15 mouse cellular contexts compared by ENCODE assay signal in the genomic region with DNA sequence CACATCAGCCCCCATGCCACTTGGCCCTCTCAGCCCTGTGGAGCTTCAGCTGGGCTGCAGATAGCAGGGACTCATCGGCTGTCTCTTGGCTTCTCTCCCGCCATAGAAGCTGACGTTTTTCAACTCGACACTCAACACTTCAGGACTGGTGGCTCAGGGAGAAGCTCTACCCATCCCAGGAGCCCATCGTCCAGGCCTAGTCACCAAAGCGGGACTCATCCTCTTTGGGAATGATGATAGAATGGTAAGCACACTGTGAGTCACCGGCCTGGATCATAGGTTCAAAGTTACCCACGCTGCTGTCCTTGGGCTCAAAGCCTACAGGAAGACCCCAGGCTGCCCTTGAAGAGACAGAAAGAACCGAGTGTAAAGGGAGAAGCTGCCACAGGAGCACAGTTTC.
"Had no signal": no experiment of that assay in that cellular context is flagged by ENCODE, and none has a peak within 500 bp of the region (broad histone marks: within the 10 kb centered on the region; RNA-seq: fewer than 3 reads in every experiment).

No protein-coding gene starts in this region.

- H3K9ac ChIP-seq: kidney, embryonic 15.5 days; liver, embryonic 13.5 days; neural tube, embryonic 13.5 days had no signal

- ATAC-seq: midbrain, embryonic 16.5 days had no signal

- H3K27me3 ChIP-seq: kidney, embryonic 15.5 days; neural tube, embryonic 13.5 days had no signal

- H3K4me1 ChIP-seq: liver, embryonic 13.5 days had no signal

- H3K4me2 ChIP-seq: kidney, embryonic 15.5 days; liver, embryonic 13.5 days; neural tube, embryonic 13.5 days had no signal

- H3K36me3 ChIP-seq: kidney, embryonic 15.5 days; liver, embryonic 13.5 days; neural tube, embryonic 13.5 days had no signal

- H3K9me3 ChIP-seq: kidney, embryonic 15.5 days; liver, embryonic 13.5 days; neural tube, embryonic 13.5 days had no signal

- H3K27ac ChIP-seq: kidney, embryonic 15.5 days; left cerebral cortex, adult 2 months; liver, embryonic 13.5 days; macrophage; neural tube, embryonic 13.5 days had no signal

- H3K4me3 ChIP-seq: kidney, embryonic 15.5 days; left cerebral cortex, adult 2 months; liver, embryonic 13.5 days; myocyte; neural tube, embryonic 13.5 days had no signal

- DNase-seq: kidney, adult 8-10 months; kidney, postnatal 10 days; kidney, postnatal 36 days; layer of hippocampus, postnatal 36 days; liver, embryonic 13.5 days; lung, adult 2 months; retina, postnatal 1 day; thymus, adult 18-20 months; thymus, postnatal 36 days had no signal
